Comparison of ENCODE assay signal across 9 mouse cellular contexts in genomic region chr17:32396266-32396665, GRCm38 (mm10). TPM values are rescaled to one million over a fixed set of nuclear protein-coding genes. Genes with fewer than 3 reads are reported as not detected.
DNase-seq lines count a peak whose midpoint lies in the region; ATAC-seq and TF ChIP-seq lines count a peak whose summit lies in the region.
"Had no signal": no experiment of that assay in that cellular context is flagged by ENCODE, and none has a peak within 500 bp of the region (broad histone marks: within the 10 kb centered on the region; RNA-seq: fewer than 3 reads in every experiment).

No protein-coding gene starts in this region.

- H3K4me1 ChIP-seq in E14TG2a.4 (replicated peaks; ENCODE audit: low read depth, low read length), result peaks cover 31% of the 10 kb centered on the region
- H3K4me1 ChIP-seq in heart, postnatal 0 days (ENCODE audit: control insufficient read depth, insufficient read depth), result no peaks in the 10 kb centered on the region
- H3K4me1 ChIP-seq in liver, embryonic 15.5 days (replicated peaks), result peaks cover 16% of the 10 kb centered on the region

- peaks cover 93% of the 10 kb centered on the region for H3K27me3 ChIP-seq in E14TG2a.4 (ENCODE audit: insufficient read depth, low read length)
- H3K27me3 ChIP-seq in heart, postnatal 0 days (ENCODE audit: control insufficient read depth, insufficient read depth, low read length), result peaks cover 66% of the 10 kb centered on the region
- peaks cover 42% of the 10 kb centered on the region for H3K27me3 ChIP-seq in liver, embryonic 15.5 days

- 15% methylated on average over 37 of the region's 37 CpGs for WGBS in heart, postnatal 0 days
- WGBS in liver, embryonic 15.5 days (ENCODE audit: insufficient replicate concordance), result 55% methylated on average over 37 of the region's 37 CpGs

- no peaks in the 10 kb centered on the region for H3K36me3 ChIP-seq in E14TG2a.4 (ENCODE audit: insufficient read depth, low read length)
- no peaks in the 10 kb centered on the region for H3K36me3 ChIP-seq in heart, postnatal 0 days (replicated peaks; ENCODE audit: control insufficient read depth, insufficient read depth, low read length)
- H3K36me3 ChIP-seq in liver, embryonic 15.5 days (replicated peaks), result no peaks in the 10 kb centered on the region

- no peak overlapping the region for H3K27ac ChIP-seq in heart, postnatal 0 days (ENCODE audit: low read depth)
- no peak overlapping the region for H3K27ac ChIP-seq in liver, embryonic 15.5 days (replicated peaks)

- no peak for TF ChIP-seq EP300 in heart, postnatal 0 days (IDR thresholded peaks at IDR 0.05; ENCODE audit: low read depth)

- H3K4me2 ChIP-seq in heart, postnatal 0 days (ENCODE audit: low read depth, low read length), result peak overlapping the region; percentile 49
- peak overlapping the region; percentile 42 for H3K4me2 ChIP-seq in liver, embryonic 15.5 days

- H3K9me3 ChIP-seq in E14TG2a.4 (ENCODE audit: low read length), result no peaks in the 10 kb centered on the region
- no peaks in the 10 kb centered on the region for H3K9me3 ChIP-seq in heart, postnatal 0 days (replicated peaks; ENCODE audit: control insufficient read depth, low read length)
- no peaks in the 10 kb centered on the region for H3K9me3 ChIP-seq in liver, embryonic 15.5 days (replicated peaks)

- ATAC-seq in heart, postnatal 0 days (ENCODE audit: insufficient read depth, low read depth), result peak; percentile 43; the same call in 1 of the 2 replicates
- no peak for ATAC-seq in liver, embryonic 15.5 days (ENCODE audit: insufficient read depth)

- peak; percentile 12 for DNase-seq in adrenal gland, adult 2 months
- no peak for DNase-seq in adrenal gland, postnatal 36 days
- no peak for DNase-seq in heart, postnatal 0 days (ENCODE audit: low spot score)
- DNase-seq in thymus, postnatal 36 days, result no peak
- DNase-seq in gastrocnemius, postnatal 10 days, result no peak
- no peak for DNase-seq in lung, postnatal 10 days
- DNase-seq: adrenal gland, postnatal 10 days had no signal

- TF ChIP-seq CTCF in E14TG2a.4 (conservative IDR thresholded peaks at IDR 0.05; ENCODE audit: low read length), result no peak
- TF ChIP-seq CTCF in heart, postnatal 0 days (IDR thresholded peaks at IDR 0.05; ENCODE audit: low read depth), result no peak

- H3K4me3 ChIP-seq in E14TG2a.4 (replicated peaks; ENCODE audit: low read length), result peak overlapping the region; percentile 78
- H3K4me3 ChIP-seq in heart, postnatal 0 days (ENCODE audit: low read depth, low read length), result peak overlapping the region; percentile 29
- 0 out of 2 replicates have a peak overlapping the region, but pooled peaks have one; percentile 6 for H3K4me3 ChIP-seq in liver, embryonic 15.5 days (replicated peaks)

- no peak overlapping the region for H3K9ac ChIP-seq in heart, postnatal 0 days (replicated peaks; ENCODE audit: low read depth, low read length)
- H3K9ac ChIP-seq in liver, embryonic 15.5 days, result no peak overlapping the region

RNA-seq across cellular contexts. Expression of gene Wiz, which starts 7.0 kb away (rescaled TPM):
- 10 to 100 TPM; 45.9 to 48.9 TPM for total RNA-seq in adrenal gland, adult 2 months (2021)
- polyA plus RNA-seq in adrenal gland, adult 2 months (2012; rRNA removed), result 58.3 and 64.0 TPM in 2 replicates
- total RNA-seq in adrenal gland, postnatal 36 days (2021), result 10 to 100 TPM; 48.5 to 49.9 TPM
- total RNA-seq in heart, postnatal 0 days (2014; rRNA removed; ENCODE audit: low replicate concordance), result 14.2 and 21.4 TPM in 2 replicates
- 6.8 and 7.0 TPM in 2 replicates for polyA plus RNA-seq in heart, postnatal 0 days (2015; fragmentation: Nextera tagmentation; extraction: Ambion mirVana)
- polyA plus RNA-seq in liver, embryonic 15.5 days (2015; fragmentation: Nextera tagmentation; extraction: Ambion mirVana), result 6.2 and 6.7 TPM in 2 replicates
- 10 to 100 TPM; 17.5 to 24.5 TPM for total RNA-seq in gastrocnemius, postnatal 10 days (2021)

RNA-seq across cellular contexts. Expression of gene Rasal3, which starts 7.1 kb away (rescaled TPM):
- 1 to 10 TPM; 1.2 to 1.6 TPM for total RNA-seq in adrenal gland, adult 2 months (2021)
- polyA plus RNA-seq in adrenal gland, adult 2 months (2012; rRNA removed), result 3.3 and 4.1 TPM in 2 replicates
- 1 to 10 TPM; 1.2 to 1.8 TPM for total RNA-seq in adrenal gland, postnatal 36 days (2021)
- 7.3 and 15.0 TPM in 2 replicates for total RNA-seq in heart, postnatal 0 days (2014; rRNA removed; ENCODE audit: low replicate concordance)
- polyA plus RNA-seq in heart, postnatal 0 days (2015; fragmentation: Nextera tagmentation; extraction: Ambion mirVana), result 0.40 TPM in 2 replicates
- polyA plus RNA-seq in liver, embryonic 15.5 days (2015; fragmentation: Nextera tagmentation; extraction: Ambion mirVana), result 2.4 and 4.0 TPM in 2 replicates
- total RNA-seq in gastrocnemius, postnatal 10 days (2021), result under 1 TPM; 0.70 to 0.90 TPM

RNA-seq across cellular contexts. Expression of gene Pglyrp2, which starts 27.7 kb away (rescaled TPM):
- total RNA-seq in adrenal gland, adult 2 months (2021), result under 1 TPM; 0.29 to 0.35 TPM
- polyA plus RNA-seq in adrenal gland, adult 2 months (2012; rRNA removed), result 0.82 and 0.87 TPM in 2 replicates
- under 1 TPM in 1 of 2 experiments, not detected in 1; 0.16 TPM for total RNA-seq in adrenal gland, postnatal 36 days (2021)
- not detected in 2 replicates for total RNA-seq in heart, postnatal 0 days (2014; rRNA removed; ENCODE audit: low replicate concordance)
- polyA plus RNA-seq in heart, postnatal 0 days (2015; fragmentation: Nextera tagmentation; extraction: Ambion mirVana), result not detected in 2 replicates
- polyA plus RNA-seq in liver, embryonic 15.5 days (2015; fragmentation: Nextera tagmentation; extraction: Ambion mirVana), result 7.2 and 9.2 TPM in 2 replicates
- total RNA-seq in gastrocnemius, postnatal 10 days (2021), result not detected

RNA-seq across cellular contexts. Expression of gene Akap8l, which starts 45.9 kb away (rescaled TPM):
- 100 to 1,000 TPM in 1 of 2 experiments, 10 to 100 TPM in 1; 74.1 to 117 TPM for total RNA-seq in adrenal gland, adult 2 months (2021)
- 398 and 521 TPM in 2 replicates for polyA plus RNA-seq in adrenal gland, adult 2 months (2012; rRNA removed)
- 100 to 1,000 TPM in 1 of 2 experiments, 10 to 100 TPM in 1; 81.2 to 102 TPM for total RNA-seq in adrenal gland, postnatal 36 days (2021)
- total RNA-seq in heart, postnatal 0 days (2014; rRNA removed; ENCODE audit: low replicate concordance), result 38.5 and 80.6 TPM in 2 replicates
- polyA plus RNA-seq in heart, postnatal 0 days (2015; fragmentation: Nextera tagmentation; extraction: Ambion mirVana), result 66.4 and 70.8 TPM in 2 replicates
- 36.1 and 39.1 TPM in 2 replicates for polyA plus RNA-seq in liver, embryonic 15.5 days (2015; fragmentation: Nextera tagmentation; extraction: Ambion mirVana)
- 10 to 100 TPM; 23.7 to 39.9 TPM for total RNA-seq in gastrocnemius, postnatal 10 days (2021)

RNA-seq across cellular contexts. Expression of gene Cyp4f39, which starts 56.3 kb away (rescaled TPM):
- not detected for total RNA-seq in adrenal gland, adult 2 months (2021)
- not detected in 2 replicates for polyA plus RNA-seq in adrenal gland, adult 2 months (2012; rRNA removed)
- not detected for total RNA-seq in adrenal gland, postnatal 36 days (2021)
- 0.23 and 4.0 TPM in 2 replicates for total RNA-seq in heart, postnatal 0 days (2014; rRNA removed; ENCODE audit: low replicate concordance)
- polyA plus RNA-seq in heart, postnatal 0 days (2015; fragmentation: Nextera tagmentation; extraction: Ambion mirVana), result 0.14 and 0.16 TPM in 2 replicates
- polyA plus RNA-seq in liver, embryonic 15.5 days (2015; fragmentation: Nextera tagmentation; extraction: Ambion mirVana), result 0.52 and 0.83 TPM in 2 replicates
- 1 to 10 TPM in 1 of 2 experiments, under 1 TPM in 1; 0.61 to 1.0 TPM for total RNA-seq in gastrocnemius, postnatal 10 days (2021)

Comparison
In these comparisons a context has a peak if more than half of its experiments do, and no peak if none do; other contexts are left out.
1. H3K4me3 ChIP-seq: peak in every context shown above with its lines; median percentile 78 in E14TG2a.4; 29 in heart, postnatal 0 days; 6 in liver, embryonic 15.5 days.